In the genomic region with DNA sequence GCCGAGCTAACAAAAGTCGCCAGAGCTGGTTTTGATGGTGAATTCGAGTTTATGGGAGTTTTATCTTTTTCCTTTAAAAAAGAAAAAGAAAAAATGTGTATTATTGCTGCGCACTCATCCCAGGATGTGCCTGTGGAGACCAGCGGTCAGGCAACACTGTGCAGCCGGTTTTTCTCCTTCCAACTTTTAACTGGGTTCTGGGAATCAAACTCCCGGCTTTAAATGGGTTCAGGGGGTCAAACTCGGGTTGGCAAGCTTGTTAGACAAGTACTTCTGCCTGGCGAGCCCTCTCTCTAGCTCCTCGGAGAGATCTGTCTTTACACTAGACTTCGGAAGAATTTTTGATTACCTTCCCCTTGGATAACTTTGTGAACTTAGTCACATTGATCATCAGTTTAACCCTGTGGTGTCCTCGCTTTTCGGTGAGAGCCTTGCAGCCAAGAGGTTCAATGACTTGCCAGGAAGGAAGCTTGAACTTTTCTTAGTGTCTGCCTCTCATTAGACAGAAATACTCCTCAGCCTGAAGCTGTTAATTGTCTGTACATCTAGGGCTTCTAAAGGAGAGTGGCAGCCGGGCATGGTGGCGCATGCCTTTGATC, we compare ENCODE assay signal across 8 mouse cellular contexts. TPM values are rescaled to one million over a fixed set of nuclear protein-coding genes. Genes with fewer than 3 reads are reported as not detected.
A peak's percentile ranks its signal among the peaks of the same experiment; 100 is the strongest.
DNase-seq lines count a peak whose midpoint lies in the region; ATAC-seq lines count a peak whose summit lies in the region.

No protein-coding gene starts in this region.

- ATAC-seq in kidney, embryonic 16.5 days (ENCODE audit: low FRiP score, low TSS enrichment), result no peak
- ATAC-seq in embryonic facial prominence, embryonic 15.5 days (ENCODE audit: insufficient number of reproducible peaks, low FRiP score, low TSS enrichment, low read depth), result no peak
- ATAC-seq in hindbrain, embryonic 16.5 days, result no peak
- no peak for ATAC-seq in midbrain, embryonic 13.5 days

- peak overlapping the region; percentile 55 for H3K4me3 ChIP-seq in kidney, embryonic 16.5 days (ENCODE audit: low read length)
- peak overlapping the region; percentile 57 for H3K4me3 ChIP-seq in embryonic facial prominence, embryonic 15.5 days (replicated peaks)
- peak overlapping the region; percentile 54 for H3K4me3 ChIP-seq in hindbrain, embryonic 16.5 days (ENCODE audit: low read length)
- peak overlapping the region; percentile 49 for H3K4me3 ChIP-seq in midbrain, embryonic 13.5 days (replicated peaks)

- H3K4me1 ChIP-seq in kidney, embryonic 16.5 days (ENCODE audit: insufficient read depth, low read length), result peaks cover 10% of the 10 kb centered on the region; the same call in 1 of the 2 replicates
- H3K4me1 ChIP-seq in embryonic facial prominence, embryonic 15.5 days, result peaks cover 13% of the 10 kb centered on the region
- H3K4me1 ChIP-seq in hindbrain, embryonic 16.5 days (ENCODE audit: control insufficient read depth, insufficient read depth, low read depth, low read length), result peaks cover 13% of the 10 kb centered on the region
- H3K4me1 ChIP-seq in midbrain, embryonic 13.5 days (replicated peaks), result peaks cover 14% of the 10 kb centered on the region

- peaks cover 29% of the 10 kb centered on the region for H3K27me3 ChIP-seq in kidney, embryonic 16.5 days (ENCODE audit: insufficient read depth, low read length)
- H3K27me3 ChIP-seq in embryonic facial prominence, embryonic 15.5 days, result peaks cover 34% of the 10 kb centered on the region
- peaks cover 21% of the 10 kb centered on the region for H3K27me3 ChIP-seq in hindbrain, embryonic 16.5 days (replicated peaks; ENCODE audit: control insufficient read depth, insufficient read depth, low read length)
- peaks cover 42% of the 10 kb centered on the region for H3K27me3 ChIP-seq in midbrain, embryonic 13.5 days

- no peak for DNase-seq in kidney, postnatal 25 days
- DNase-seq in cerebellum, adult 18-20 months, result no peak
- DNase-seq in spleen, postnatal 10 days (ENCODE audit: low spot score in 2 of 2), result no peak
- no peak for DNase-seq in T-cell, adult 2 months (ENCODE audit: low spot score)

- H3K9me3 ChIP-seq in kidney, embryonic 16.5 days (ENCODE audit: low read length), result no peaks in the 10 kb centered on the region
- no peaks in the 10 kb centered on the region for H3K9me3 ChIP-seq in embryonic facial prominence, embryonic 15.5 days (replicated peaks)
- H3K9me3 ChIP-seq in hindbrain, embryonic 16.5 days (ENCODE audit: control insufficient read depth, low read length), result no peaks in the 10 kb centered on the region
- H3K9me3 ChIP-seq in midbrain, embryonic 13.5 days, result no peaks in the 10 kb centered on the region

- no peaks in the 10 kb centered on the region for H3K36me3 ChIP-seq in kidney, embryonic 16.5 days (ENCODE audit: insufficient read depth, low read length)
- no peaks in the 10 kb centered on the region for H3K36me3 ChIP-seq in embryonic facial prominence, embryonic 15.5 days
- H3K36me3 ChIP-seq in hindbrain, embryonic 16.5 days (ENCODE audit: control insufficient read depth, insufficient read depth, low read length), result no peaks in the 10 kb centered on the region
- no peaks in the 10 kb centered on the region for H3K36me3 ChIP-seq in midbrain, embryonic 13.5 days

- H3K9ac ChIP-seq in kidney, embryonic 16.5 days (replicated peaks; ENCODE audit: low read length), result no peak overlapping the region
- H3K9ac ChIP-seq in embryonic facial prominence, embryonic 15.5 days, result no peak overlapping the region
- no peak overlapping the region for H3K9ac ChIP-seq in hindbrain, embryonic 16.5 days (ENCODE audit: low read depth, low read length)
- H3K9ac ChIP-seq in midbrain, embryonic 13.5 days (replicated peaks), result no peak overlapping the region

- no peak overlapping the region for H3K27ac ChIP-seq in kidney, embryonic 16.5 days (ENCODE audit: low read length)
- no peak overlapping the region for H3K27ac ChIP-seq in embryonic facial prominence, embryonic 15.5 days (replicated peaks)
- H3K27ac ChIP-seq in hindbrain, embryonic 16.5 days (ENCODE audit: low read depth, low read length), result no peak overlapping the region
- no peak overlapping the region for H3K27ac ChIP-seq in midbrain, embryonic 13.5 days

- peak overlapping the region; percentile 89 for H3K4me2 ChIP-seq in kidney, embryonic 16.5 days (replicated peaks; ENCODE audit: low read depth, low read length)
- peak overlapping the region; percentile 96 for H3K4me2 ChIP-seq in embryonic facial prominence, embryonic 15.5 days (replicated peaks)
- H3K4me2 ChIP-seq in hindbrain, embryonic 16.5 days (ENCODE audit: low read length), result peak overlapping the region; percentile 96
- H3K4me2 ChIP-seq in midbrain, embryonic 13.5 days (replicated peaks), result peak overlapping the region; percentile 88

- WGBS in kidney, embryonic 16.5 days, result 34% methylated on average over 15 of the region's 15 CpGs
- WGBS in embryonic facial prominence, embryonic 15.5 days, result 30% methylated on average over 15 of the region's 15 CpGs
- 36% methylated on average over 15 of the region's 15 CpGs for WGBS in hindbrain, embryonic 16.5 days
- 36% methylated on average over 15 of the region's 15 CpGs for WGBS in midbrain, embryonic 13.5 days

RNA-seq across cellular contexts. Expression of a gene that starts 0.7 kb away (rescaled TPM):
- 0.80 and 0.95 TPM in 2 replicates for polyA plus RNA-seq in kidney, embryonic 16.5 days (2015; fragmentation: Nextera tagmentation; extraction: Ambion mirVana)
- polyA plus RNA-seq in embryonic facial prominence, embryonic 15.5 days (2015; fragmentation: Nextera tagmentation; extraction: Ambion mirVana), result 1.7 and 2.6 TPM in 2 replicates
- 16.6 and 19.5 TPM in 2 replicates for polyA plus RNA-seq in hindbrain, embryonic 16.5 days (2015; fragmentation: Nextera tagmentation; extraction: Ambion mirVana)
- 9.2 TPM in 2 replicates for polyA plus RNA-seq in midbrain, embryonic 13.5 days (2015; fragmentation: Nextera tagmentation; extraction: Ambion mirVana)

RNA-seq across cellular contexts. Expression of a gene that starts 13.1 kb away (rescaled TPM):
- polyA plus RNA-seq in kidney, embryonic 16.5 days (2015; fragmentation: Nextera tagmentation; extraction: Ambion mirVana), result 52.4 and 58.5 TPM in 2 replicates
- polyA plus RNA-seq in embryonic facial prominence, embryonic 15.5 days (2015; fragmentation: Nextera tagmentation; extraction: Ambion mirVana), result 51.3 and 52.1 TPM in 2 replicates
- polyA plus RNA-seq in hindbrain, embryonic 16.5 days (2015; fragmentation: Nextera tagmentation; extraction: Ambion mirVana), result 39.7 and 43.1 TPM in 2 replicates
- polyA plus RNA-seq in midbrain, embryonic 13.5 days (2015; fragmentation: Nextera tagmentation; extraction: Ambion mirVana), result 33.9 and 36.9 TPM in 2 replicates
